Mouse (Mus musculus) neural tube, embryonic 15.5 days (tissue): ENCODE measurements around the gene Tmem230. TPM values are rescaled to one million over a fixed set of nuclear protein-coding genes. Genes with fewer than 3 reads are reported as not detected.
A peak's percentile ranks its signal among the peaks of the same experiment; 100 is the strongest.

Experiments
- ATAC-seq: fragments of 200-750 bp; cut with Nextera tagmentation; 2 replicates; pipeline ENCODE4 v1.8.0; 2017; ENCODE audit warnings: mild to moderate bottlenecking, moderate TSS enrichment, moderate library complexity; ENCODE audit not compliant: low FRiP score
- H3K27ac ChIP-seq: fragments of 300-500 bp; sonication (generic); replicated peaks from 2 replicates; pipeline ENCODE4 v1.5.1; 2015; ENCODE audit warnings: mild to moderate bottlenecking, inconsistent platforms
- H3K27me3 ChIP-seq: fragments of 300-500 bp; sonication (generic); replicated peaks from 2 replicates; pipeline ENCODE4 v1.6.1; 2015; ENCODE audit warnings: inconsistent platforms
- H3K36me3 ChIP-seq: fragments of 300-500 bp; sonication (generic); 2 replicates; pipeline ENCODE4 v1.6.1; 2015; ENCODE audit warnings: inconsistent platforms
- H3K4me1 ChIP-seq: fragments of 300-500 bp; sonication (generic); 2 replicates; pipeline ENCODE4 v1.6.1; 2015; ENCODE audit warnings: inconsistent platforms
- H3K4me2 ChIP-seq: fragments of 300-500 bp; sonication (generic); 2 replicates; pipeline ENCODE4 v1.6.1; 2015; ENCODE audit warnings: inconsistent platforms, mild to moderate bottlenecking, moderate library complexity
- H3K4me3 ChIP-seq: fragments of 300-500 bp; sonication (generic); replicated peaks from 2 replicates; pipeline ENCODE4 v1.5.1; 2015; ENCODE audit warnings: mild to moderate bottlenecking, inconsistent platforms
- H3K9ac ChIP-seq: fragments of 300-500 bp; sonication (generic); replicated peaks from 2 replicates; pipeline ENCODE4 v1.6.1; 2015; ENCODE audit warnings: mild to moderate bottlenecking, inconsistent platforms
- H3K9me3 ChIP-seq: fragments of 300-500 bp; sonication (generic); replicated peaks from 2 replicates; pipeline ENCODE4 v1.6.1; 2016; ENCODE audit warnings: inconsistent platforms
- WGBS: fragments of 180-500 bp; shearing (Covaris S2); methylation state at CpG from one replicate; pipeline ENCODE4 v1.1.7; 2015; ENCODE audit warnings: mixed read lengths; 5-methylcytosine and 5-hydroxymethylcytosine counted together
- polyA plus RNA-seq: library from polyadenylated mRNA; unstranded; fragments of >200 nt; fragmentation: Nextera tagmentation; extraction: Ambion mirVana; gene quantifications from 2 replicates; pipeline ENCODE4 v1.2.1, GENCODE M21; 2015

The Tmem230 gene
- polyA plus RNA-seq, 1 experiment from 2014 or later, result 40.8 TPM

GRCm38 (mm10) chr2:132282453-132283174, 35.0 kb upstream of the Tmem230 start:
- no peak overlapping the region for H3K27ac ChIP-seq

GRCm38 (mm10) chr2:132281560-132282452, 34.2 kb upstream of the Tmem230 start:
- Histone ChIP-seq H3K4me3 (no peak overlapping the region), H3K9me3 (no peaks in the 10 kb centered on the region), H3K4me1 (peaks cover 32% of the 10 kb centered on the region), H3K9ac (no peak overlapping the region), H3K4me2 (no peak overlapping the region), H3K27ac (no peak overlapping the region), H3K36me3 (no peaks in the 10 kb centered on the region), H3K27me3 (no peaks in the 10 kb centered on the region)
- no peak for ATAC-seq
- 55% methylated on average over 10 of the region's 10 CpGs for WGBS

More at GRCm38 (mm10) chr2:132282453-132283174, 35.0 kb upstream of the Tmem230 start:
- H3K27me3 ChIP-seq, result no peaks in the 10 kb centered on the region
- no peaks in the 10 kb centered on the region for H3K36me3 ChIP-seq
- 0 out of 2 replicates have a peak, but pooled peaks have one; percentile 40 for ATAC-seq
- H3K9me3 ChIP-seq, result 0 out of 2 replicates have a peak, but pooled peaks cover 3% of the 10 kb centered on the region
- no peak overlapping the region for H3K4me2 ChIP-seq
- no peak overlapping the region for H3K4me3 ChIP-seq
- WGBS, result 35% methylated on average over 12 of the region's 12 CpGs
- H3K4me1 ChIP-seq, result peaks cover 32% of the 10 kb centered on the region
- no peak overlapping the region for H3K9ac ChIP-seq

GRCm38 (mm10) chr2:132280518-132281120, 33.0 kb upstream of the Tmem230 start:
- ATAC-seq, result no peak
- peaks cover 32% of the 10 kb centered on the region for H3K4me1 ChIP-seq
- no peak overlapping the region for H3K4me2 ChIP-seq
- no peaks in the 10 kb centered on the region for H3K27me3 ChIP-seq
- no peaks in the 10 kb centered on the region for H3K9me3 ChIP-seq
- no peak overlapping the region for H3K9ac ChIP-seq
- H3K4me3 ChIP-seq, result no peak overlapping the region
- no peak overlapping the region for H3K27ac ChIP-seq
- no peaks in the 10 kb centered on the region for H3K36me3 ChIP-seq
- 91% methylated on average over 10 of the region's 10 CpGs for WGBS

GRCm38 (mm10) chr2:132279978-132280377, 32.4 kb upstream of the Tmem230 start:
- H3K27me3 ChIP-seq, result no peaks in the 10 kb centered on the region
- ATAC-seq, result no peak
- H3K9ac ChIP-seq, result no peak overlapping the region
- 40% methylated on average over 4 of the region's 4 CpGs for WGBS
- no peaks in the 10 kb centered on the region for H3K9me3 ChIP-seq
- no peaks in the 10 kb centered on the region for H3K36me3 ChIP-seq
- H3K4me3 ChIP-seq, result no peak overlapping the region
- H3K4me1 ChIP-seq, result peaks cover 32% of the 10 kb centered on the region
- no peak overlapping the region for H3K27ac ChIP-seq
- no peak overlapping the region for H3K4me2 ChIP-seq

GRCm38 (mm10) chr2:132279336-132279882, 31.8 kb upstream of the Tmem230 start:
- no peaks in the 10 kb centered on the region for H3K9me3 ChIP-seq
- H3K9ac ChIP-seq, result no peak overlapping the region
- no peak overlapping the region for H3K4me2 ChIP-seq
- no peak overlapping the region for H3K27ac ChIP-seq
- no peak overlapping the region for H3K4me3 ChIP-seq
- no peaks in the 10 kb centered on the region for H3K27me3 ChIP-seq
- no peak for ATAC-seq
- WGBS, result 68% methylated on average over 3 of the region's 3 CpGs
- H3K4me1 ChIP-seq, result peaks cover 28% of the 10 kb centered on the region
- H3K36me3 ChIP-seq, result no peaks in the 10 kb centered on the region

GRCm38 (mm10) chr2:132278273-132278853, 30.8 kb upstream of the Tmem230 start:
- H3K4me2 ChIP-seq, result no peak overlapping the region
- ATAC-seq, result no peak
- no peaks in the 10 kb centered on the region for H3K27me3 ChIP-seq
- H3K9me3 ChIP-seq, result no peaks in the 10 kb centered on the region
- 84% methylated on average over 8 of the region's 8 CpGs for WGBS
- no peaks in the 10 kb centered on the region for H3K36me3 ChIP-seq
- H3K27ac ChIP-seq, result no peak overlapping the region
- no peak overlapping the region for H3K9ac ChIP-seq
- no peak overlapping the region for H3K4me3 ChIP-seq
- peaks cover 23% of the 10 kb centered on the region for H3K4me1 ChIP-seq

- Histone ChIP-seq H3K4me1 (peaks cover 5% of the 10 kb centered on the region; the same call in 1 of the 2 replicates), H3K36me3 (no peaks in the 10 kb centered on the region), H3K9me3 (no peaks in the 10 kb centered on the region), H3K27me3 (no peaks in the 10 kb centered on the region), H3K27ac (no peak overlapping the region), H3K4me3 (no peak overlapping the region), H3K4me2 (no peak overlapping the region), H3K9ac (no peak overlapping the region)
- 79% methylated on average over 4 of the region's 4 CpGs for WGBS
- ATAC-seq, result no peak
Observed at GRCm38 (mm10) chr2:132276249-132276648, 28.6 kb upstream of the Tmem230 start.

- no peaks in the 10 kb centered on the region for H3K9me3 ChIP-seq
- no peak overlapping the region for H3K4me2 ChIP-seq
- ATAC-seq, result no peak
- WGBS, result 78% methylated on average over 4 of the region's 4 CpGs
- H3K36me3 ChIP-seq, result no peaks in the 10 kb centered on the region
- peaks cover 5% of the 10 kb centered on the region; the same call in 1 of the 2 replicates for H3K4me1 ChIP-seq
- no peak overlapping the region for H3K4me3 ChIP-seq
- H3K27ac ChIP-seq, result no peak overlapping the region
- H3K27me3 ChIP-seq, result no peaks in the 10 kb centered on the region
- no peak overlapping the region for H3K9ac ChIP-seq
Observed at GRCm38 (mm10) chr2:132275527-132275926, 27.9 kb upstream of the Tmem230 start.

GRCm38 (mm10) chr2:132272694-132273389, 25.2 kb upstream of the Tmem230 start:
- H3K9me3 ChIP-seq, result no peaks in the 10 kb centered on the region
- no peak overlapping the region for H3K4me2 ChIP-seq
- H3K36me3 ChIP-seq, result no peaks in the 10 kb centered on the region
- H3K4me1 ChIP-seq, result no peaks in the 10 kb centered on the region; the same call in 1 of the 2 replicates
- H3K27ac ChIP-seq, result no peak overlapping the region
- ATAC-seq, result no peak
- no peaks in the 10 kb centered on the region for H3K27me3 ChIP-seq
- no peak overlapping the region for H3K9ac ChIP-seq
- WGBS, result 83% methylated on average over 6 of the region's 6 CpGs
- no peak overlapping the region for H3K4me3 ChIP-seq

GRCm38 (mm10) chr2:132270331-132270951, 22.8 kb upstream of the Tmem230 start:
- H3K9me3 ChIP-seq, result no peaks in the 10 kb centered on the region
- peaks cover 3% of the 10 kb centered on the region for H3K4me1 ChIP-seq
- no peak overlapping the region for H3K4me2 ChIP-seq
- H3K9ac ChIP-seq, result no peak overlapping the region
- no peak for ATAC-seq
- H3K27ac ChIP-seq, result no peak overlapping the region
- H3K27me3 ChIP-seq, result no peaks in the 10 kb centered on the region
- no peak overlapping the region for H3K4me3 ChIP-seq
- no peaks in the 10 kb centered on the region for H3K36me3 ChIP-seq
- 90% methylated on average over 2 of the region's 2 CpGs for WGBS
